Mouse (Mus musculus): ENCODE measurements around the gene Atp5h. TPM values are rescaled to one million over a fixed set of nuclear protein-coding genes. Genes with fewer than 3 reads are reported as not detected.
"Not testable (repeated sequence)": the region's sequence is repeated elsewhere in the genome, so short reads cannot be mapped to it uniquely, and the experiment has no call there.

Atp5h gene
- polyA plus RNA-seq, 1 experiment from 2014 or later = 1,945 TPM

GRCm38 (mm10) chr11:115456182-115456581 lies 36.4 kb upstream of the Atp5h start:
- Histone ChIP-seq H3K27ac (ENCODE audit: low read length) (no peak overlapping the region), H3K4me1 (ENCODE audit: control insufficient read depth, insufficient read depth, low read length) (peaks cover 9% of the 10 kb centered on the region), H3K4me2 (ENCODE audit: low read depth, low read length) (no peak overlapping the region), H3K9ac (ENCODE audit: low read length) (no peak overlapping the region), H3K36me3 (ENCODE audit: control insufficient read depth, insufficient read depth) (no peaks in the 10 kb centered on the region), H3K4me3 (ENCODE audit: low read length) (no peak overlapping the region), H3K27me3 (ENCODE audit: control insufficient read depth, insufficient read depth, low read length) (no peaks in the 10 kb centered on the region), H3K9me3 (replicated peaks; ENCODE audit: control insufficient read depth, low read length) (no peaks in the 10 kb centered on the region; the same call in 1 of the 2 replicates)
- no peak for ATAC-seq (replicated peaks; ENCODE audit: extremely low read depth, insufficient read depth, low FRiP score)
- 94% methylated on average over 5 of the region's 5 CpGs for WGBS

- peaks cover 9% of the 10 kb centered on the region for H3K4me1 ChIP-seq (ENCODE audit: control insufficient read depth, insufficient read depth, low read length)
- H3K36me3 ChIP-seq (ENCODE audit: control insufficient read depth, insufficient read depth) = no peaks in the 10 kb centered on the region
- H3K4me2 ChIP-seq (ENCODE audit: low read depth, low read length) = no peak overlapping the region
- 86% methylated on average over 15 of the region's 15 CpGs for WGBS
- no peaks in the 10 kb centered on the region for H3K27me3 ChIP-seq (ENCODE audit: control insufficient read depth, insufficient read depth, low read length)
- no peak overlapping the region for H3K9ac ChIP-seq (ENCODE audit: low read length)
- H3K4me3 ChIP-seq (ENCODE audit: low read length) = no peak overlapping the region
- ATAC-seq (replicated peaks; ENCODE audit: extremely low read depth, insufficient read depth, low FRiP score) = no peak
- H3K9me3 ChIP-seq (replicated peaks; ENCODE audit: control insufficient read depth, low read length) = no peaks in the 10 kb centered on the region; the same call in 1 of the 2 replicates
- H3K27ac ChIP-seq (ENCODE audit: low read length) = no peak overlapping the region
Measured at GRCm38 (mm10) chr11:115455619-115456018, 35.9 kb upstream of the Atp5h start.

- not testable (repeated sequence) for H3K9me3 ChIP-seq (replicated peaks; ENCODE audit: control insufficient read depth, low read length); H3K9ac ChIP-seq (ENCODE audit: low read length); H3K36me3 ChIP-seq (ENCODE audit: control insufficient read depth, insufficient read depth); H3K27ac ChIP-seq (ENCODE audit: low read length); H3K27me3 ChIP-seq (ENCODE audit: control insufficient read depth, insufficient read depth, low read length); H3K4me2 ChIP-seq (ENCODE audit: low read depth, low read length); H3K4me3 ChIP-seq (ENCODE audit: low read length); ATAC-seq (replicated peaks; ENCODE audit: extremely low read depth, insufficient read depth, low FRiP score); H3K4me1 ChIP-seq (ENCODE audit: control insufficient read depth, insufficient read depth, low read length)
- 86% methylated on average over 6 of the region's 6 CpGs for WGBS
Measured at GRCm38 (mm10) chr11:115454822-115455221, 35.1 kb upstream of the Atp5h start.

GRCm38 (mm10) chr11:115453306-115453705 lies 33.5 kb upstream of the Atp5h start:
- Histone ChIP-seq H3K4me1 (ENCODE audit: control insufficient read depth, insufficient read depth, low read length) (peaks cover 9% of the 10 kb centered on the region), H3K27ac (ENCODE audit: low read length) (peak overlapping the region; percentile 17; the same call in 1 of the 2 replicates), H3K27me3 (ENCODE audit: control insufficient read depth, insufficient read depth, low read length) (no peaks in the 10 kb centered on the region), H3K4me2 (ENCODE audit: low read depth, low read length) (no peak overlapping the region), H3K9ac (ENCODE audit: low read length) (no peak overlapping the region), H3K36me3 (ENCODE audit: control insufficient read depth, insufficient read depth) (no peaks in the 10 kb centered on the region), H3K9me3 (replicated peaks; ENCODE audit: control insufficient read depth, low read length) (no peaks in the 10 kb centered on the region; the same call in 1 of the 2 replicates), H3K4me3 (ENCODE audit: low read length) (no peak overlapping the region)
- WGBS = 59% methylated on average over 4 of the region's 4 CpGs
- ATAC-seq (replicated peaks; ENCODE audit: extremely low read depth, insufficient read depth, low FRiP score) = no peak

GRCm38 (mm10) chr11:115452281-115452860 lies 32.6 kb upstream of the Atp5h start:
- Histone ChIP-seq H3K27ac (ENCODE audit: low read length) (no peak overlapping the region; the same call in 1 of the 2 replicates), H3K9me3 (replicated peaks; ENCODE audit: control insufficient read depth, low read length) (no peaks in the 10 kb centered on the region; the same call in 1 of the 2 replicates), H3K36me3 (ENCODE audit: control insufficient read depth, insufficient read depth) (no peaks in the 10 kb centered on the region), H3K4me1 (ENCODE audit: control insufficient read depth, insufficient read depth, low read length) (peaks cover 9% of the 10 kb centered on the region), H3K27me3 (ENCODE audit: control insufficient read depth, insufficient read depth, low read length) (no peaks in the 10 kb centered on the region), H3K9ac (ENCODE audit: low read length) (no peak overlapping the region), H3K4me2 (ENCODE audit: low read depth, low read length) (no peak overlapping the region), H3K4me3 (ENCODE audit: low read length) (no peak overlapping the region)
- 79% methylated on average over 7 of the region's 7 CpGs for WGBS
- no peak for ATAC-seq (replicated peaks; ENCODE audit: extremely low read depth, insufficient read depth, low FRiP score)

GRCm38 (mm10) chr11:115451781-115452241 lies 32.0 kb upstream of the Atp5h start:
- peak; percentile 72 for ATAC-seq (replicated peaks; ENCODE audit: extremely low read depth, insufficient read depth, low FRiP score)

GRCm38 (mm10) chr11:115450176-115450575 lies 30.4 kb upstream of the Atp5h start:
- Histone ChIP-seq H3K36me3 (ENCODE audit: control insufficient read depth, insufficient read depth) (no peaks in the 10 kb centered on the region), H3K27ac (ENCODE audit: low read length) (no peak overlapping the region), H3K4me3 (ENCODE audit: low read length) (no peak overlapping the region), H3K9me3 (replicated peaks; ENCODE audit: control insufficient read depth, low read length) (no peaks in the 10 kb centered on the region; the same call in 1 of the 2 replicates), H3K4me1 (ENCODE audit: control insufficient read depth, insufficient read depth, low read length) (peaks cover 17% of the 10 kb centered on the region), H3K27me3 (ENCODE audit: control insufficient read depth, insufficient read depth, low read length) (no peaks in the 10 kb centered on the region), H3K9ac (ENCODE audit: low read length) (no peak overlapping the region), H3K4me2 (ENCODE audit: low read depth, low read length) (no peak overlapping the region)
- 81% methylated on average over 7 of the region's 7 CpGs for WGBS
- ATAC-seq (replicated peaks; ENCODE audit: extremely low read depth, insufficient read depth, low FRiP score) = no peak

More at GRCm38 (mm10) chr11:115451781-115452241, 32.0 kb upstream of the Atp5h start:
- Histone ChIP-seq H3K27ac (ENCODE audit: low read length) (no peak overlapping the region; the same call in 1 of the 2 replicates), H3K27me3 (ENCODE audit: control insufficient read depth, insufficient read depth, low read length) (no peaks in the 10 kb centered on the region), H3K9me3 (replicated peaks; ENCODE audit: control insufficient read depth, low read length) (no peaks in the 10 kb centered on the region; the same call in 1 of the 2 replicates), H3K9ac (ENCODE audit: low read length) (no peak overlapping the region), H3K4me2 (ENCODE audit: low read depth, low read length) (no peak overlapping the region), H3K4me1 (ENCODE audit: control insufficient read depth, insufficient read depth, low read length) (peaks cover 10% of the 10 kb centered on the region), H3K36me3 (ENCODE audit: control insufficient read depth, insufficient read depth) (no peaks in the 10 kb centered on the region), H3K4me3 (ENCODE audit: low read length) (no peak overlapping the region)
- WGBS = 77% methylated on average over 8 of the region's 8 CpGs

DNA sequence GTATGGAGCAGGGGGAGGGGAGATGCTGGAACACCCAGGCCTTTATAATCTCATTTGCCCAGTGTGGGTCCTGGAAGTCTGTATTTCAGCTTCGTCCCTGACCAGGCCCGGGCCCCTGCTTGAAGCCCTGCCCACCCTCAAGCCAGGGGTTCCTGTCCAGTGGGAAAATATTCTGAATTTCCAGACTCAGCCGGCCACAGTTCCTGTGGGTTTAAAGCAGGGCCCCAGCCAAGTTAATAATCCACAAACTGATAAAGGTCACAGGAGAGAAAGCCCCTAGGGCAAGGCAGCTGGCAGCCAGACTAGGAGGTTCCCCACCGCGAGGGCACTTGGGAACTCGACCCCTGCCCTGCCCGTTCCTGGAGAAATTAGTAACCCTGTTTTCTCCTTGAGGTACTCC lies 29.2 kb upstream of the Atp5h start:
- no peaks in the 10 kb centered on the region for H3K9me3 ChIP-seq (replicated peaks; ENCODE audit: control insufficient read depth, low read length)
- 64% methylated on average over 7 of the region's 7 CpGs for WGBS
- peaks cover 17% of the 10 kb centered on the region for H3K4me1 ChIP-seq (ENCODE audit: control insufficient read depth, insufficient read depth, low read length)
- H3K36me3 ChIP-seq (ENCODE audit: control insufficient read depth, insufficient read depth) = no peaks in the 10 kb centered on the region
- H3K27ac ChIP-seq (ENCODE audit: low read length) = no peak overlapping the region
- H3K9ac ChIP-seq (ENCODE audit: low read length) = no peak overlapping the region
- ATAC-seq (replicated peaks; ENCODE audit: extremely low read depth, insufficient read depth, low FRiP score) = no peak
- no peaks in the 10 kb centered on the region for H3K27me3 ChIP-seq (ENCODE audit: control insufficient read depth, insufficient read depth, low read length)
- H3K4me3 ChIP-seq (ENCODE audit: low read length) = no peak overlapping the region
- no peak overlapping the region for H3K4me2 ChIP-seq (ENCODE audit: low read depth, low read length)

DNA sequence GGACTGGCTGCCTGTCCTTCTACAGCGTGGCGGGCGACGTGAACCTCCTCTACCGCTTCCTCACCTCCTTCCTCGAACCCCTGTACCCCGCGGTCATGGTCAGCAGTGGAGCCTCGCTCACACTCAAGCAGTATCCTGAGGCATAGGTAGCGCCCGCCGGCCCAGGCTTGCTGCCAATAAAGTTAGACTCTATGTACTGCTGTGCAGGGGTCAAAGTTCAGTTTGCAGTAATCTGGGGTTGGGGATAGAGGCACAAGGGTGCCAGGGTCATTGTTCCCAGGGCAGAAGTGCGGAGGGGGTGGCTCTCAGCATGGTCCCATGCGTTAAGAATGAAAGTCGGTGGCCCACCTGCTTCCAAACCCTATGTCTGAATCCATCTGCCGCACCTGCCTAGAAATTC lies 28.3 kb upstream of the Atp5h start:
- Histone ChIP-seq H3K4me3 (ENCODE audit: low read length) (no peak overlapping the region), H3K9ac (ENCODE audit: low read length) (no peak overlapping the region), H3K4me2 (ENCODE audit: low read depth, low read length) (no peak overlapping the region), H3K9me3 (replicated peaks; ENCODE audit: control insufficient read depth, low read length) (no peaks in the 10 kb centered on the region), H3K4me1 (ENCODE audit: control insufficient read depth, insufficient read depth, low read length) (peaks cover 15% of the 10 kb centered on the region), H3K27me3 (ENCODE audit: control insufficient read depth, insufficient read depth, low read length) (no peaks in the 10 kb centered on the region), H3K36me3 (ENCODE audit: control insufficient read depth, insufficient read depth) (no peaks in the 10 kb centered on the region), H3K27ac (ENCODE audit: low read length) (no peak overlapping the region)
- no peak for ATAC-seq (replicated peaks; ENCODE audit: extremely low read depth, insufficient read depth, low FRiP score)
- 87% methylated on average over 16 of the region's 16 CpGs for WGBS

All from heart, embryonic 16.5 days (tissue).